In genomic region chr4:32551337-32551736, GRCm38 (mm10) we compare ENCODE assay signal across 9 mouse cellular contexts. TPM values are rescaled to one million over a fixed set of nuclear protein-coding genes. Genes with fewer than 3 reads are reported as not detected.
DNase-seq lines count a peak whose midpoint lies in the region; TF ChIP-seq lines count a peak whose summit lies in the region.
"Had no signal": no experiment of that assay in that cellular context is flagged by ENCODE, and none has a peak within 500 bp of the region (broad histone marks: within the 10 kb centered on the region; RNA-seq: fewer than 3 reads in every experiment).

No protein-coding gene starts in this region.

- peak; percentile 71 for TF ChIP-seq CTCF in layer of hippocampus, adult 2 months (conservative IDR thresholded peaks at IDR 0.05)

- no peak overlapping the region for H3K4me3 ChIP-seq in layer of hippocampus, adult 2 months
- H3K4me3 ChIP-seq: erythroblast, embryonic 14.5 days had no signal

- no peak overlapping the region for H3K27ac ChIP-seq in layer of hippocampus, adult 2 months

- DNase-seq in cerebellum, adult 11 months, result peak; percentile 24
- DNase-seq in cerebellum, adult 11-12 months, result no peak
- DNase-seq in layer of hippocampus, adult 2 months (ENCODE audit: low spot score in 2 of 2), result no peak
- no peak for DNase-seq in layer of hippocampus, postnatal 36 days
- peak; percentile 82 for DNase-seq in ZHBTc4 (ENCODE audit: low read depth, low spot score)
- DNase-seq in lung, postnatal 14 days, result peak; percentile 48
- no peak for DNase-seq in layer of hippocampus, postnatal 10 days (ENCODE audit: low spot score in 2 of 2)
- DNase-seq in thymus, postnatal 25 days, result no peak

RNA-seq across cellular contexts. Expression of gene Gja10, which starts 51.2 kb away (rescaled TPM):
- not detected for total RNA-seq in layer of hippocampus, adult 2 months (2021)
- not detected for total RNA-seq in layer of hippocampus, postnatal 36 days (2021)
- not detected for total RNA-seq in layer of hippocampus, postnatal 10 days (2021)

Comparison
In these comparisons a context has a peak if more than half of its experiments do, and no peak if none do; other contexts are left out.
1. DNase-seq: peak in cerebellum, adult 11 months (single experiment), ZHBTc4 (single experiment) and lung, postnatal 14 days (single experiment); none in cerebellum, adult 11-12 months (single experiment), layer of hippocampus, adult 2 months (0 of 2), layer of hippocampus, postnatal 36 days (0 of 2), layer of hippocampus, postnatal 10 days (0 of 2) and thymus, postnatal 25 days (single experiment).